Mouse (Mus musculus) urinary bladder, postnatal 4 days (tissue): ENCODE data around the gene Srek1.

Experiments used
- DNase-seq, 2 experiments: peaks; one replicate each; pipeline ENCODE4 v3.0.0; 2021 to 2022; ENCODE audit warnings: low spot score in 2 of 2

The Srek1 gene

DNA sequence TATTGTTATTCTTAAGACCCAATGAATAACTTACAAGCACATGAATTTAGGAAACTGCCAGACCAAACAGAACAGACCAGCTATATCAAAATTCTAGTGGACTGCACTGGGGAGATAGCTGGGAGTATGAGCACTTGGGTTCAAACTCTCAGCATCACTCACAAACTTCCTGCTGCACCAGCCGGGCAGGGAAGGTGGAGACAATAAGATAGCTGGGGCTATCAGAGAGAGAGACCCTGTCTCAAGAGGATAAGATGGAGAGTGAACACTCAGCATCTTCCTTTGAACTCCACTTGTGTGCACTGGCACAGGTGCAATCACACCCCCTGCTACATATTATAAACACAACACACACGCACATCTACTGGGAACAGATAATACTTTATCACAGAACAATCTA, 47.5 kb downstream of the Srek1 start:
- DNase-seq = no peak

DNA sequence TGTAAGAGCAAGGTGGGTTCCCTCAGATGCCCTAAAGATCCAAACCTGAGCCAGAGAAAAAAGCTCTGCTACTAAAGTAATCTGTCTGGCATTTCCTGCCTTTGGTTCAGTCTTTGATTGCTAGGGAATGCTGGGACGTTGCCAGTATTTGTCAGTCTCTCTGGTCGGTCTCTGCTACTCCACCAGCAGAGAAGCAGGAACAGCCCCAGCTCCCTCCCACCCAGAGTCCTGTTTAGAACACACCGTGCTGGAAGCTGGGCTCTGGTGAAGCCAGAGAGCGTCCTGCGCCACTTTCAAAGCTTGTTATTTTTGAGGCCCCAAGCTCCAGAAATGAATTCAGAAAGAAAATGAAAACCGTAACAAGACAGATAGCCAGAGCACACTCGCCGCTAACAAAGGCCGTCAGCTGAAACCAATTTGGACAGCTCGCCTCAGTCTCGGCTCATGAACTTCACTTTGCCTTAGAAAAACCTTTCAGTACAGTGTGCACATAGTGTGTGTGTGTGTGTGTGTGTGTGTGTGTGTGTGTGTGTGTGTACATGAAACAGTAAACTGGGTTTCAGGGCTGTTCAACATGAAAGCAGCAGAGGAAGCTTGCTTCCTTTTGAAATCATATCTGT, 62.9 kb downstream of the Srek1 start:
- no peak for DNase-seq

DNA sequence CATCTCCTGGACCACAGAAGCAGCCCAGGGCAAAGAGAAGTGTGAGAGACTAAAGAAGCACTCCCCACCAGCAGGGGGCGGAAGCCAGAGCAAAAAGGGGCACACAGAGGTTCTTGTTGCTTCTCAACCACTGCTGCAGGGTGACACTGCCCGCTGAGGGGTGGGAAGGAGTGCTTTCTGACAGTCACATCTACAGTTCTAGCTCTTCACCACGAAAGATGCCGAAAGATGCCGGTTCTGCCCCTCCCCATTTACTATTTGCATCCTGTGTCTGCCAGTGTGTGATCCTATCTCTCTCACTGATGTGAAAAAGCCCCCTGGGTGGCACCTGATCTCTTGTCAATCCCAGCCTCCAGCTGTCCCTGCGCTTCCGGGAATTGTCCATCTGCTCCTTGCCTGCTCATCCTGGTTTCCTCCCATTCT, 64.0 kb downstream of the Srek1 start:
- DNase-seq = no peak

DNA sequence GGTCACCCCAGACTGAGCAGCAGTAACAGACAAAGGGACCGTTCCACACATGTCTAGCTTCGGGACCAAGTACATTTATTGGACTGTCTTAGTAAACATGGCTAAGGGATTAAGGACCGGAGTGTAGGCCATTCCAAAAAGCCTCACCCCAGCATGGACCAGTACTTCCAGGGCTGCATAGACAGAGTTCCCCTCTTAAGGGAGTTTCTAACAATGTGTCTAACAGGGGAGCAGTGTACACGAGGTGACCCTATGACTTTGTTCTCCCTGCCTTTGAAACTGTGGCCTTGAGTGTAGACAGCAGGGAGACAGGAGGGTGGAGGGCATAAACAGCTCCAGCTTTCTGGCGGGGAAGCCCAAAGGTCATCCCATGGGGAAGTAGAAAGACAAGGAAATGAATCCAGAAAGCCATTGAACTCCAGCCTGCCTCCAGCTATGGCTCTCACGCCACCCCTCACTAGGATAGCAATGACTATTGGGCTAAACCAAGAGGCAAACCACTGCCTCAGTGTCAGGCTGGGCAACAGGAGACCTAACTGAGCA, 68.9 kb downstream of the Srek1 start:
- DNase-seq = no peak

DNA sequence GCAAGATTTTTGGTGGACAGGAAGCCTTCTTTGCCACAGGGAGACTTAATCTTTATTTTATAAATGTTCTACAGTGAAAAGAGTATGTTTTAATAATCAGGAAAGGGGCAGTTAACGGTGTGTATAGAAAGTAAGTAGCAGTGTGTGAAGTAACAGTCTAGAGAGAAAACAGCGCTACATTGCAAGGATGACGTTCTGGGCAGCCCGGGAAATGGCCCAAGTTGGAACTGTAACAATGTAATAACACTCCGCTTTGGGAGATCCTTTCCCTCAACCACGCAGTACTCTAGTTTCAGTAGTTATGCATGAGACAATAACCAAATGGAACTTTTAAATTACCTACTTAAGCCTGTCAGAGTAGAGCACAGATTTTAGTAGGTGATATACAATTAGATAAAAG, 70.6 kb downstream of the Srek1 start:
- no peak for DNase-seq

DNA sequence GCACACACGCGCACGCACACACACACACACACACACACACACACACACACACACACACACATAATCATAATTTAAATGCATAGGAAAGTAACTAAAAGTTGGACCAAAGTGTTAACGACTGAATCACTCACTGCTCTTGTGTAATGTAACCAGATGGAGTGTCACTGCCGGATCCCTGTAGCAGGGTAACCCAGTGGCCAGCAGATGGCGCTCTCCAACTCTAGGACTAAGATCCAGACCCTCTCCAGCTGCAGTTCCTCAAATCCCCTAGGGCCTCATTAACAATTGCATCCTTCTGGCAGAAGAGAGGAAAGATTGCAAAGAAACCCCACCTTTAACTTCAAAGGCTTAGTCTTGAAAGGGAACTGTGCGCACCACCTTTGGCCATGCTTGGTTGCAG, 71.0 kb downstream of the Srek1 start:
- DNase-seq = peak; percentile 67 to 86

DNA sequence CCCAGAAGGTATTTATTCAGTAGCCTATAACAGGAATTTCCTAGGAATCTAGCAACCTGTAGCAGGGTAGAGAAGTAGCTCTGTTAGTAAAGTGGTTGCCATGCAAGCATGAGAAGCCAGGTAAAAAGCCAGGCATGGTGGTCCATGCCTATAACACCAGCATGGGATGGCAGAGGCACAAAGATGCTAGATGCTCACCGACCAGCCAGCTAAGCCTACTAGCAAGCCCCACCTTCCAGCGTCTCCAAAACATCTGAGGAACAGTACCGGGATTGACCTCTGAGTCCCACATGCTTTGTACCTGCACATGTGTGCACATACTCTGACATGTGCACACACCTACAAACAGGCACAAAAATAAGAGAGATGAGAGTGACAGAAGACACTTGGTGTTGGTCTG, 72.1 kb downstream of the Srek1 start:
- DNase-seq = no peak

DNA sequence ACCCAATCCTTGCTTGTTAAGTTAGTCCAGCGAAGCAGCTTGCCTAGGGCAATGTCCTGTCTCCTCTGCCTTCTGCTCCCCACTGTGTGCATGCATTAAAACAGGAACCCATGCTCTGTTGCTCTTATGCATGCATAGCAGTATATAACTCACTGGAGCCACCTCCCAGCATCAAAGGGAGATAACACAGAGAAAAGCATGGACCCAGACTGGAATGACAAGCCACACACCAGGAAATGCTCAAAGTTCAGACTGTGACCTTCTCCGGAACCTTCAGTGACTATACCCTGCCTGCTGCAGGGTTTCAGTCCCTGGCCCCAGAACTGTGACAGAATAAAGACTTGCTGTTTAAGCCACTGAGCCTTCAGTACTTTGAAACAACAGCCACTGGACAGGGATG, 73.7 kb downstream of the Srek1 start:
- no peak for DNase-seq

DNA sequence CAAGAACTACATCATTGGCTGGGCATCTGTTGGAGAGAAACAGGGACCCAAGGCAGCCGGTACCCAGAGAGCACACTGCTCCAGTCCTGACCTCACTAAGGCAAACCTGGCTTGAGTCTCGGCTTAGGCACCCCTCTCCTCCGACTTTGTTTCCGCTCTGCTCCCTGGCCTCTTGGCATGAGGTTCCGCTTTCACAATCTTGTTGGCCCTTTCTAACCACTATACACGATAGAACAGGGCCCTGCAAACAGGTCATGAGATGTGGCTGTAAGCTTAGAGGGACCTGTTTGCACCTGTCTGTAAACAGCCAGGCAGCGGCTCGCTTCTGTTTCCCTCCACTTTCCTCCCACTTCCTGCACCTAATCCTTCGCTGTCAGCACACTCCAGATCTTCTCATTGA, 76.4 kb downstream of the Srek1 start:
- DNase-seq = no peak

DNA sequence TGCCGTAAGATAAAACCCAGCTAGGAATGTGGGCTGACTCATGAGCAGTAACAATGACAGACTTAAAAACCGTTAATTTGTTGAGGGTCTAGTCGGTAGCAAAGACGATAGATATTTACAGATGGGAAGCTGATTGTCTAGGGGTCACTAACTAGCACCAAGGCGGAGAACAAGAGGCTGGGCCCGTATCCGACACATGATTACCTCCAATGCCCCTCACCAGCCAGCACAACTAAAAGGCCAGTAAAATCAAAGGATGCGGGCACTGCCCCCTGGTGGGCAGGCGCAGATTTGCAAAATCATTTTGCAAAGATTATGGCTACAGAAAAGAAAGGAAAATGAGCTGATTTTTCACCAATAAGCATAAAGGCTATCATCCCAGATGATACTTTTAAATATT, 78.2 kb downstream of the Srek1 start:
- no peak for DNase-seq

DNA sequence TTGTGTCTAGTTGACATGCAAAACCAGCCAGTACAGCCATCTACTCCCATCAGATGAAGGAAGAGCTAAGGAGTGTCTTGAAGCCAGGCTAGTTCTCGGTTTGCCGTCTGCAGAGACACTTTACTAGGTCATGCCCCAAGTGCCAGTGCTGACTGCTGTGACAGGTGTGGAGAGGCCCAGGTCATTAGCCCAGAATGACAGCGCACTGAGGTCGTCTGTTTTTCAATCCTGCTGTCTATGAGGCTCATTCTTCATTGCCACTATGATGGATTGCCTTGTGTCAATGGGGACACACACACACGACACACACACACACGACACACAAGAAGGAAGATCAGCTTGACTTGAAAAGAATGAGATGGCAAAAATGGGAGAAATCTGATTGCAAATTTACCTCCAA, 79.0 kb downstream of the Srek1 start:
- DNase-seq = no peak
